Mouse (Mus musculus) megakaryocyte, adult 5-6 weeks (primary cell): ENCODE measurements at regions not wholly inside any gene's neighbourhood (a gene's known extent, or its start where the extent isn't known, plus 50 kb on each side); places are given as distances from the start of the nearest gene placed in this dataset.
A peak's percentile ranks its signal among the peaks of the same experiment; 100 is the strongest.

Source experiments
- ATAC-seq: 2 replicates; pipeline ENCODE4 v1.8.0; 2016; ENCODE audit warnings: mild to moderate bottlenecking, inconsistent platforms; ENCODE audit not compliant: poor library complexity, severe bottlenecking

DNA sequence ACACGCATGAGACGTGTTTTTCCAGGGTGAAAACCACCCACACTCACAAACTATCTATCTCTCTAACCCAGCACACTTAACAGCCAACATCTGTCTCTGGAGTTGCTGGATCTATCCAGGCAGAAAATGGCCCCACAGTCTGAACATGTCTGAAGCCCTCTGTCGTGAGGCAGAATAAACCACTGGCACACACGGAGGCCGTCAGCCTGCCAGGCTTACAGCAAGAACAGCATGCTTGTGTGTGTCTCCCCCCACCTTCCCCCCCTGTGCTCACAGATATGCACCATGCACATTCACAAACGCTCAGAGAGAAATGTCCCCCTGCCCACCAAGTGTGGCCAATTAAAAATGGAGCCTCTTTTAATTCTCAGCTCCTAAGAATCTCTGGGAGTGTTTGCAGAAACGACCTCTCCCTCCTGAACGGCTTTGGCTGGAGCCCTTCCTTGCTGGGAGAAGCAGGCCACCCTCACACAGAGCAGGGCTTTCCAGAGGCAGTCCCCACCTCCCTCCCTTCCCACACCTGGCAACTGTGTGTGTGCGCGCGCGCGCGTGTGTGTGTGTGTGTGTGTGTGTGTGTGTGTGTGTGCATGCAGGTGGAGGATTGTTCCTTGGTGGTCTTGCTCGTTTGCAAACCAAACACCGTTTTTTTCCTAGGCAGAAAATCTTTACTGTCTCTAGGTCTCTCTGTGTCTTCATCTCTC, 88.7 kb downstream of the Edn3 start:
- no peak for ATAC-seq

DNA sequence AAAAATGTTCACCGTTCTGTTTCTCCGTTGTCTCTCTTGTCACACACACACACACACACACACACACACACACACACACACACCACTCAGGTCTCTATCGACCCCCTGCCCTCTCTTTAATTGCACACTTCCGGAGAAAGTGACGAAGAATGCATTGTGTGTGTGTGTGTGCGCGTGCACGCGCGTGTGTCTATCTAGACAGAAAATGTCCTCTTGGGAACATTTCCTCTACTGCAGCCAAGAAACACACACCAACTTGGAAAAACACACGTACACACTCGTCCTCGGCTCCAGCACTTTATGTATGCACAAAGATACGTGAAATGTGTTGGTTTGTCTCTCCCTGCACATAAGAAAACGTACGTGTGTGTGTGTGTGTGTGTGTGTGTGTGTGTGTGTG, 90.4 kb downstream of the Edn3 start:
- no peak for ATAC-seq

DNA sequence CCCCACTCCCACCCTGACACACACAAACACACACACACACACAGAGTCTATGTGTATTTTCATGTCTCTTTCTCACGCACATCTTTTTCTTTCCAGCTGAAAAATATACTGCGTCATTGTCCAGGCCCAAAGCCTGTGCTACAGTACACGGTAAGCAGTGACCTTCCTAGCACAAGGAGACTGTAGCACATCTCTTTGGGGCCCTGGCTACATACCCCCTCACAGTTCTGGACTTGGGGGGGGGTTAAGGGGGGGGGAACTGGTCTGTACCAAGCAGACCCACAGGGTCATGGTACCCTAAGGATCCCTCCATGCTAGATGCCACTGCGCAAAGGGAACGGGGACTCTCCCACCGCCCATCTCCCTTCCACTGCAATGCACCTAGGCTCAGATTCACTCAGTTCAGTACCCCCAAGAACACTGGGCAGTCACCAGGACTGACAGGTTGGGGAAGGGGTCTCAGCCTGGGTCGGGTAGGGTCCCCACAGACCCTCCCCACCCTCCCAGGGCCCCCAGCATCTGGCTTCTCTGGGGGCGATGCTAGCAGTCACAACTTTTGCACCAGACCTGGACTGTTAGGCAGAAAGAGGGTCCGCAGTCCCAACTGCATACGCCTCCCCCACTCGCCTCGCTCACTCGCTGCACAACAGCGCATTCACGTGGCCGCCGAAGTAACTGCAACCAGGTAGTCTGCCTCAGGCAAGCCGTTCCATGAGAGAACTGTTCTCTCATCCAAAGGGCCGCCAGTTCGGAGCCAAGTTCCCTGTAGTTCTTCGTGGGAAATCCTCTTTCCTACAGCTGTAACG, 91.3 kb downstream of the Edn3 start:
- ATAC-seq: peak; percentile 62

DNA sequence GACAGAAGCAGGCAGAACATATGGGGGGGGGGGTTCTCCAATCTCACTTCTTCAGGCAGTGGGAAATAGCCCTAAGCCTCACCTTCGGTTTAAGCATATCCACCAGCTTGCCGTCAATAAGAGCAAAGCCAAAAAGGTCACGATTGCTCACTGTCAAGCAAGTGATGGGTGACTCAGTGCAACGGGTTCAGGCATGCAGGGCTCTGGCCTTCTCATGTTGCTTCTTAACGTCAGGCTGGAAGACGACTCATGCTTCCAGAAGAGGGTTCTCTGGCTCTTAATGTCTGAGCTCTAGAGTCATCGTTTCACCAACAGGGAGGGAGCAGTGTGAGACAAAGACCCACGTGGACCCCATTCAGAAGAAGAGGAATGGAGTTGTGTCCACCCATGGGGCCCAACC, 93.4 kb downstream of the Edn3 start:
- no peak for ATAC-seq

DNA sequence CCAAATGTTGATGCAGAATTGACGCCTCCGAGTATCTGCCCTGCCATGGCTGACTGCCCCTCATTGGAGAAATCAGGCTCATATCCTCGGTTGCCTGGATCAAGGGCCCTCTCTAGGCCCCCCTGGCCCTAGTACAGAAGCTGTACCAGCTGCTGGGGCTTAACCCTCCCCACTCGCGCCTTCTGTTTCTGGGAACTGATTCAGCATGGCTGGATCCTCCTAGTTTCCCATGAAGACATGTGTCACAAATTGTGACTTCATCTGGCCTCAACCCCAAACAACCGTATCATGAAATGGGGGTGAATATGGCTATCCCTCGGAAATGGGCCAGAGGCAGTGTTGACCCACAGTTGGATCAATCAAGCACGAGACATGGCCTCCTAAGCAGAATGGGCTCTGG, 95.1 kb downstream of the Edn3 start:
- ATAC-seq: no peak

DNA sequence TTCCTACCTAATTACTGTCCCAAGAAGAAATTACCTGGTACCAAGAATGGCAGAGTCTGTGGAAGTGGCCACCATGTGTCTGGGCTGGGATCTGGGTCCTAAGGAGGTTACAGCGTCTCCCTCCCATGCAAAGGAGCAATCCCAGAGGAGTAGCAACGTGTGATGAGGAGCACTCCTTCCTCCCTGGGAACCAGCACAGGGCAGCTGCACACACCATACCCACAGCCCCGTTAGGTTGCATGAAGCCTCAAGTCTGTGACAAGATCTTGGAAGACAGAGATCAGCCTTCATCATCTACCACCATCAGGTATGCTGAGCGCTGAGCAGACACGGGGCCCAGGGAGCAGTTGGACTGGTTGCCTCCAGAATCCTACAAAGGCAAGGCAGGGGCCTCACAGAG, 95.7 kb downstream of the Edn3 start:
- ATAC-seq: no peak

DNA sequence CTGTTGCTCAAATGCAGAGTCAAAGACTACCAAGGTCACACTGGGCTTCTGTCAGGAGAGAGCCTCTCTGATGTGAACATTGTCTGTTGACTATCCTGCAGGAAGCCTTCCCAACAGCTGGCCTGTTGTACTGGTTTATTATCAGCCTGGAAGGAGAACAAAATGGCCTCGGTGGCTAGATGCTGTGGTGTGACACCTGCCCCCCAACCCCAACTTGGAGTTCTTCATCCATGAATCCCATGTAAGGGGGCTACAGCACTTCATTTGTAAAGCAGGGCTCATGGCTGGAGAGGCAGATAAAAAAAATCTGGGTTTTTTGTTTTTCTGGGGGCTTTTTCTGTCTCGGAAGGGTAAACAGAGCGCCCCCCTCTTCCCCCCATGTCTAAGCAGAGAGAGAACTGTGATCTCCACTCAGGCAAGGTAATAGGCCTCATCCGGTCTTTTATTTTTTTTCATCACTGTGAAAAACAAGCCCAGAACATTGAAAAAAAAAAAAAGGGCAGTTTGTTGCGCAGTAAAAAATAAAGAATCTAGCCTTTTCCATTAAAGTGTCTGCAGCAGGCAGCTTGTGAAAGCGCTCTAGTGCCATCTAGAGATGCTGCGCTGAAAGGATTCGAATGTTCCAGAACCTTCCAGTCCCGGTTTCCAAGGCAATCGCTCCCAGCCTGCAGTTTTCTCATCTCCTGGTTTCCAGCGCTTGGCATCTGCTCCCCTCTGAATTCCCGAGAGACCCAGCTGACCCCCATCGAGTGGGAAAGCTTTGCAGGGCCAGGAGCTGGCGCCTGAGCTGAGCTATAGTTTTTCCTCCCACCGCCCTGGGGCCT, 97.8 kb downstream of the Edn3 start:
- no peak for ATAC-seq

DNA sequence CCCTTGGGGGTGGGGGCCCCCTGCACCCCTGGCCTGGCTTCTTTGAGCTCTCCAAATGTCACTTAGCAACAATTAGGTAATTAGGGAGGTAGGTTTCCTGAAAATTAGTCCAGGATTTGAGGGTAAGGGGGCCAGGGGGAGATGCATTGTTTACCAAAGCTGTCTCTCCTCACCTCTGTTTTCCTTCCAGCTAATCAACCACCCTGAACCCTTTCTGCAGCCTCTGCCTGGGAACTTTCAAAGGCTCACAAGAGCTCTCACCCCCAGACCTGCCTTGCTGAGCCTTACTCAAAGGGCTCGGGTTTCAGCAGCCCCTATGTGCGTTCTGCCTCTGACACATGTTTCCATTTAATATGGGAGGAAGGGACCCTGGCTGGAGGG, 98.4 kb downstream of the Edn3 start:
- no peak for ATAC-seq

DNA sequence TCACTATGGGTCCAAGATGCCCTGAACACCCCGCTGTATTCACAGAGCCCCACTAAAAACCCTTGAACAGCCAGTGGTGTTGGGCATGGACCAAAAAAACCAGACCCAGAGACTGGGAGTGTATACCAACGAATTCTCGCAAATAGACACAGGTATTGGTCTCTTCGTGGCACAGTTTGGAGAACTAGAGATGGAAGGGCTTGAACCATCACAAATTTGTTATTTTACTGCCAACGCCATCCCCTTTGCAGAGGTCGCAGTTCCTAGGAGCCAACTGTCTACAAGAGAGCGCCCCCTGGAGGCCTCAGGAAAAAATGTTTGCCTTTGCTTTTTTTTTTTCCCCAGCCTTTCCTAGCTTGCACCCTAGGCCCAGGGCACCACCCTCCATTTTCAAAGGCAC, 99.1 kb downstream of the Edn3 start:
- ATAC-seq: peak; percentile 49

DNA sequence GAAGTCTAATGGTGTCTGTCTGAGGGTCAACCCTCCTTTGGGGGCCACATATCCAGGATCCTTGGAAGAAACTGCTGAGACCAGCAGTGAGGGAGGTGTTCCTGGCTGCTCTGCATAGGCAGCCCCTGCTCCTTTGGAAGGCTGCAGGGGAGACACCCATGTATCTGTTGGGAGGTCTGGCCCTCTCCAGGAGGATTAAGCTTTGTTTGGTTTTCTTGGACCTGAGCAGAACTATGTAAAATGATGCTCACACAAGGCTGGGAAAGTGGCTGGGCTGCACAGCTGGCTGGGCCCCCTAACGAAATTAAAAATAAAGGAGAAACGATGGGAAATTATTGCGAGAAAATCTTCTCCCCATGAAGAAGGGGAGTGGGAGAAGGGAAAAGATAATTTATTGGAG, 104.2 kb downstream of the Edn3 start:
- ATAC-seq: no peak

DNA sequence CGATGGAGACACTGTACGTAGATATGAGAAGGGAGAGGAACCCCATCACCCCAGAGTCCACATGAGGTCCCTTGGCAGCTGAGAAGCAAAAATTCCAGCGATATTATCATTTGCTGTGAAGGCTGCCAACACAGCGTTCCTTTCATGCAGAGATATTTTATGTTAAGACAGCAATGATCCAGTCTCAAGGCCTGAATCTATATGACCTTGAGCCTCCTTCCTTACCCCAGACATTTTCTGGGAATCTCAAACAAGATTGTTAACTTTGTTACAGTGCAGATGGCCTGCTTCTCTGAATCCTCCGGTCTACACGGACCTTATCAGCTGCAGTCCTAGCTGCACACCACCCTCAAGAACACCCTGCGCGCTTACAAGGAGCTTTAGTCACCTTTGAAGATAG, 106.1 kb downstream of the Edn3 start:
- no peak for ATAC-seq

DNA sequence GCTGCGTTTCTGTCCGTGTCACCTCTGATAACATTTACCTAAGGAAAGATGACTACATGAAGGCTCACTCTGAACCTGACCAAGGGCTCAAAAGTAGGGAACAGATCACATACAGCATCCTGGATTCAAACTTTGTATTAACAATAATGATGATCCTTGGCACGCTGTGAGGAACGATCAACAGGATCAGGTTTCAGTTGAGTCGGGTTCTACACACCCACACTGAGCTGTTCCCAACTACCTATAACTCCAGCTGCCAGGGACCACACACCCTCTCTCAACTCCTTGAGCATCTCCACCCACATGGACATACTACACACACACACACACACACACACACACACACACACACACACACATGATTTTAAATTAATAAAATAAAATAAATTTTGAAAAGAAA, 107.0 kb downstream of the Edn3 start:
- ATAC-seq: no peak

DNA sequence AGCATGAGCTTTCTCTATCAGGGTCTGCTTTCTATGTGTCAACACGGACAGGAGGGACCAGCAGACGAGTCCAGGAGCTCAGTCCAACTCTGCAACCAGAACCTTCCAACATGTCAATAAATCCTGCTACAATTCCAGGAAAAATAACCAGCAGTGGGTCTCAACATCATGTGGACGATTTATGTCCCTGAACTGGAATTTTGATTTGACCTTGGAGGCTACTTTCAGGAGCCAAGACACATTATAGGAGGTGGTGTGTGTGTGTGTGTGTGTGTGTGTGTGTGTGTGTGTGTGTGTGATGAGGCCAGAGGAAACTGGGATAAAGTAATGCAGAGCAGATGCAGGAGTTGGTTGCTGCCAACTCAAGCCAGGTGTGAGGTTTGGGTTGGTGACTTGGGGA, 107.8 kb downstream of the Edn3 start:
- no peak for ATAC-seq

DNA sequence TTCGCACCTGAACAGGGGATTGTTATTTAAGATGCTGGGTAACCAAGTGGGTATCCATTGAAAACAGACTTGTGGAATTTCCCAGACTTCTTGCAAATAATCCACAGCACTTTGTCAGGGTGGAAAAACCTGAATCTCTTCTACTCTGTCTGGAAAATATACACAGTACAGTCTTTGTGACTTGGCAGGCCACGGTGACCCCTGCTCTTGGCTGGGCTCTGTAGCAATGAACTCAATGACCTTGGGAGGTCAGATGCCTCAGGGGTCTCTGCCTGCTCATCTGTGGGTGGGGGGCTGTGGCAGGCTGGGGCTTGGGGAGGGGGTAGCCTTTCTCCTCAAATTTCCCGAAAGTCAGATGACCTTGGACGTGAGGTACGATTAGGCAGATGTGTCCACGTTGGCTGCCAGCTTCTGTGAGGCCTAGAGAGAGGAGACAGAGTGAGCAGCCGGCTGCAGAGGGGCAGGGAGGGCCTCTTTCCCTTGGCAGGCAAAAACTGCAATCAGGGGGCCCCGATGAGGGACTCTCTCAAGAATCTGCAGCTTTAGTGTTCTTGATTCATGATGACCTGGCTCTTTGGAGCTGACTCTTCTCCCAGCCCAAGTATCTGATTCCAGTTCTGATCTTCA, 108.4 kb downstream of the Edn3 start:
- ATAC-seq: no peak

DNA sequence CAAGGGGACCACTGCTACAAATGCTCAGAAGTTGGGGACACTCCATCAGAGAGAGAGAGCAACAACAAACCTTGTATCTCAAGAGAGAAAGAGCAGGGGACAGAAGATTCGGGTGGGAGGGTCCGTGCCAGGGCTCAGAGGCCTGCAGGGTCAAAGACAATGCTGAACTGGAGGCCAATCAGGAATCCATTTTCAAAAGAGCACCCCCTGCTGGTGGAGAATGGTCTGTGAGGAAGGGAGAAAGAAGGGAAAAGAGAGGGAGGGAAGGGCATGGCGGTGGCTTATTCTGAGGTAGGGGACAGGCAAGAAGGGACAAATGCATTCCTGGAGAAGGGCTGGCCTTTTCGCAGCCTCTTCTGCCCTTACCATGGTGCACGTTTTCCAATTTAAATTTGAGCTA, 109.9 kb downstream of the Edn3 start:
- ATAC-seq: peak; percentile 24; the same call in 1 of the 2 replicates

DNA sequence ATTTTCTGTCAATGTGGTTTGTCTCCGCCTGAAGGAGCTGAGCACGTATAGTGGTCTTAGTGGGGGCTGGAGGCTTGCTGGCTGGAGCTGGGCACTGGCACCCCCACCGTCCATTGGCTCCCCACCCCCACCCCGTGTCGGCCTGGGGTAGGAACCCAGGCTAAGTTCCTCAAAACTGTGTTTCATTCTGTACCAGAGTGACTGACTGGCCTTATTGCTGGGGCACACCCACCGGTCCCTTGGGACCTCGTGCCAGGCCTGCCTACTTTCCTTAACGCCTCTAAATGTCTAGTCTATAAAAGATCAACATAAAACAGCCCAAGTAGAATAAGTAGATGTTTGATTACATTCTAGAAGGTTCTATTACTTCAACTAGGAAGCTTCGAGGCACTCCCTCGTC, 110.8 kb downstream of the Edn3 start:
- ATAC-seq: 0 out of 2 replicates have a peak, but pooled peaks have one; percentile 45

DNA sequence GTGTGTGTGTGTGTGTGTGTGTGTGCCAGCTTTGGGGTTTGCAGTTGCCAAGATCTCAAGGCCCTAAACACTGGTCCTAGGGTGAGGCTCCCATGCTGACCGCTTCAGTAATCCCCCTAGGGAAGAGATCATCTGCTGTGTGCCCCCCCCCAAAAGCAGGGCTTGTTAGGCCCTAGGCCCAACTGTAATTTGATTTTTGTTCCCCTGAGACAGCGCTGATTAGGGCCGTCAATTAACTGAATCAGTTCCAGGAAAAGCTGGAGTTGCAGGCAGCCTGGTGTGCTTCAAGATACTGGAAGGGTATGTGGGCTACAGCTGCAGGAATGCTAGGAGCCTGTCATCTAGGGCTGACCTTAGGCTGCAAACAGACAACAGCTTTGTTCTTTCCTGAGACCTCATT, 111.4 kb downstream of the Edn3 start:
- no peak for ATAC-seq

DNA sequence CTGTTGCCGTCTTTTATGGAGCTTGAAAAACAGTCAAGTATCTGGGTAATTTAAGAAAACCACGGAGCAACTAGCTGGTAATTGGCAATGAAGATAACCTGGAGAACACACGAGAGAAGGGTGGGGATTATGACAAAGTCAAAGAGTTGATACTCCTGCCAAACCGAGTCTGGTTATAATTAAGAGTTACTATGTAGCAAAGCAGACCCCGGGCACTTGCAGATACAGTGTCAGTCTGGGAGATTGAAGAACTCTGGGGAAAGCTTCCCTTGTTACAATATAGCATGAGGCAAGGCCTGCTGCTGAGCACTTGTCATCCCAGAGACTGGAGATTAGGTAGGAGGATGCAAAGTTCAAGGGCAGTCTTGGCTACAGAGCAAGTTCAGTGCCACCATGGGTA, 116.5 kb downstream of the Edn3 start:
- ATAC-seq: no peak

DNA sequence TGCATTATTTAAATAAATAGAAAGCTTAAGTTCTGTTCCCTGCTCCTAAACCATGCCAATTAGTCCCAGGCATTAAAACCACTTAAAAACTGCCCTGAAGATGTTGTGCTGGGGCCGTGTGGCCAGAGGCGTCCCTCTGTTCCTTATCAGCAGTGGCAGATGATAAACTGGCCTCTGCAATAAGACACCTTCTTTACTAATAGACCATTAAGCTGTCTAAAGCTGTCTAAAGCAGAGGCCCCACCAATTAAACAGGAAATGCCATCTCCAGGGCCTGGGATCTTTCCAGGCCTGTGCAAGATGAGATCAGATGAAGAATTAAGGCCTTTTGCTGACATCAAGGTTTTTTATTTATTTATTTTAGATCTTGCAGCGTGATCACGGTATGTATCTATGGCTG, 118.6 kb downstream of the Edn3 start:
- ATAC-seq: no peak

DNA sequence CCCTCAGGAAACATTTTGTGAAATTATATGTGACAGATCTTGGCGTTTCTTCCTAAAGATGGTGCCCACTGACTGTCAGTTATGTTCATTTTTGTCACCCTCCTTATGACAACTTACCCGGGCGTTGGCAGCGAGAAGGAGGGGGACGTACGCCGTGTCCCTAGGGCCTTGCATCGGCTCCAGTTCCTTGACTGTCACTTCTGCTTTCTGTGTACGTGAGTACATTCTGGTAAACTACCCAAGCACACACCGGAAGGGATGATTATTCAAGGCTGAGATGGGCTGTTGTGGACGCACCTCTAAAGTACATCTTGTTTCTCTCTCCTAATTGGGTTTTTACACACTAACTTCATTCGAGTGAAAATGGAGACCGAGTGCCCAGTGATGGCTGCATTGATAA, 120.2 kb downstream of the Edn3 start:
- ATAC-seq: peak; percentile 33; the same call in 1 of the 2 replicates
